Mouse (Mus musculus) embryonic facial prominence, embryonic 11.5 days (tissue): Measurements from ENCODE around the gene Gm3532. TPM values are rescaled to one million over a fixed set of nuclear protein-coding genes. Genes with fewer than 3 reads are reported as not detected.
"Not testable (repeated sequence)": the region's sequence is repeated elsewhere in the genome, so short reads cannot be mapped to it uniquely, and the experiment has no call there.

Experiments used
- ATAC-seq: fragments of 200-750 bp; cut with Nextera tagmentation; replicated peaks from 2 replicates; pipeline ENCODE4 v1.8.0; 2017; ENCODE audit warnings: low read depth; ENCODE audit not compliant: insufficient number of reproducible peaks, low FRiP score, low TSS enrichment
- DNase-seq: peaks from one replicate; pipeline ENCODE4 v3.0.0-alpha.2; 2015; ENCODE audit warnings: low spot score
- H3K27ac ChIP-seq: fragments of 300-500 bp; sonication (generic); replicated peaks from 2 replicates; pipeline ENCODE4 v1.5.1; 2014; ENCODE audit warnings: mild to moderate bottlenecking, low read depth, low read length, control low read depth
- H3K27me3 ChIP-seq: fragments of 300-500 bp; sonication (generic); 2 replicates; pipeline ENCODE4 v1.6.1; 2014; ENCODE audit warnings: mild to moderate bottlenecking, low read length, moderate library complexity, mixed read lengths; ENCODE audit not compliant: control insufficient read depth, insufficient read depth
- H3K36me3 ChIP-seq: fragments of 300-500 bp; sonication (generic); replicated peaks from 2 replicates; pipeline ENCODE4 v1.6.1; 2014; ENCODE audit warnings: low read depth, mild to moderate bottlenecking, low read length, moderate library complexity, mixed read lengths; ENCODE audit not compliant: control insufficient read depth, insufficient read depth
- H3K4me1 ChIP-seq: fragments of 300-500 bp; sonication (generic); 2 replicates; pipeline ENCODE4 v1.6.1; 2014; ENCODE audit warnings: low read length, mixed read lengths; ENCODE audit not compliant: control insufficient read depth, insufficient read depth
- H3K4me2 ChIP-seq: fragments of 300-500 bp; sonication (generic); 2 replicates; pipeline ENCODE4 v1.6.1; 2014; ENCODE audit warnings: low read depth, mild to moderate bottlenecking, control low read depth, low read length, moderate library complexity
- H3K4me3 ChIP-seq: fragments of 300-500 bp; sonication (generic); 2 replicates; pipeline ENCODE4 v1.5.1; 2014; ENCODE audit warnings: low read depth, low read length, control low read depth
- H3K9ac ChIP-seq: fragments of 300-500 bp; sonication (generic); replicated peaks from 2 replicates; pipeline ENCODE4 v1.6.1; 2014; ENCODE audit warnings: mild to moderate bottlenecking, control low read depth, low read length
- H3K9me3 ChIP-seq: fragments of 300-500 bp; sonication (generic); replicated peaks from 2 replicates; pipeline ENCODE4 v1.6.1; 2016; ENCODE audit warnings: mild to moderate bottlenecking, low read length, inconsistent platforms, mixed read lengths; ENCODE audit not compliant: control insufficient read depth
- WGBS: fragments of 180-500 bp; shearing (Covaris S2); extraction: QIAGEN DNeasy Blood & Tissue Kit; methylation state at CpG from one replicate; pipeline ENCODE4 v1.1.7; 2014; 5-methylcytosine and 5-hydroxymethylcytosine counted together
- polyA plus RNA-seq: library from polyadenylated mRNA; unstranded; fragments of >200 nt; fragmentation: Nextera tagmentation; extraction: Ambion mirVana; gene quantifications from 2 replicates; pipeline ENCODE4 v1.2.1, GENCODE M21; 2014

Gene Gm3532
- polyA plus RNA-seq: not detected in 2 replicates

- no CpG with 5 or more reads among the region's 2 CpGs for WGBS
- H3K4me2 ChIP-seq, H3K9me3 ChIP-seq, ATAC-seq, H3K4me1 ChIP-seq, H3K36me3 ChIP-seq, H3K27me3 ChIP-seq, H3K4me3 ChIP-seq, DNase-seq, H3K9ac ChIP-seq, H3K27ac ChIP-seq: not testable (repeated sequence)
These were observed at the start of gene Gm3532 for GRCm38 (mm10) chr14:5538196-5538595. Gm3532 (plus strand) TSS chr14:5538496.

DNA sequence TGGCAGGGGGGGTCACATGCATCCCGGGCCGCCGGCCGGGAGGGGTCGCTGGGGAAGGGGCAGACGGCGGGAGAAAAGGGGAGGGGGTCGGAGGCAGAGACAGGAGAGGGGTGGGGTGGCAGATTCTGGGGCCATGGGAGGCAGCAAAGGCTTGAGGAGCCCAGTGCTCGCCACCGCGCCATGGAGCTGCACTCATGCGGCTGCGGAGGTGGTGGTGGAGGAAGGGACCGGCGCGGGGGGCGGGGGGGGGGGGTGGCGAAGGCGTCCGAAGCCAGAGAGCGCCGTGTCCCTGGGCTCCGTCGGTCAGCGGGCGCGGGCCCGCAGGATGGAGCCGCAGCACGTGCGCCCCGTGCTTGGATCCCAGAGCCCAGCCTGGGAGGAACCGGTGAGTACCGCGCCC, 36.9 kb upstream of the Gm3532 start, which contains the start of gene Gm3488:
Gm3488 (plus strand) TSS at position 301 of the 400 bp plus-strand sequence.
- not testable (repeated sequence) for H3K36me3 ChIP-seq

More for the DNA sequence above, 36.9 kb upstream of the Gm3532 start, which contains the start of gene Gm3488:
- H3K4me2 ChIP-seq, H3K9ac ChIP-seq, H3K9me3 ChIP-seq, H3K27ac ChIP-seq, H3K4me3 ChIP-seq, DNase-seq, H3K27me3 ChIP-seq, H3K4me1 ChIP-seq, ATAC-seq: not testable (repeated sequence)
- no CpG with 5 or more reads among the region's 35 CpGs for WGBS

Other genes with a start within 250 kb of the Gm3532 start
- not detected in 2 replicates for gene Gm3542, start 203.6 kb upstream of the Gm3532 start, polyA plus RNA-seq
- gene Gm3500, start 149.4 kb upstream of the Gm3532 start, polyA plus RNA-seq: not detected in 2 replicates
- 1.2 and 1.7 TPM in 2 replicates for gene Gm3194, start 83.0 kb upstream of the Gm3532 start, polyA plus RNA-seq
- not detected in 2 replicates for gene Gm8246, start 60.7 kb upstream of the Gm3532 start, polyA plus RNA-seq
- gene Gm3187, start 54.3 kb upstream of the Gm3532 start, polyA plus RNA-seq: not detected in 2 replicates
- gene Gm3488, start 36.8 kb upstream of the Gm3532 start, polyA plus RNA-seq: 1.9 and 2.8 TPM in 2 replicates
- gene Gm8265, start 94.5 kb downstream of the Gm3532 start, polyA plus RNA-seq: not detected in 2 replicates
- gene Gm9603, start 149.0 kb downstream of the Gm3532 start, polyA plus RNA-seq: not detected in 2 replicates
- 0.17 and 0.46 TPM in 2 replicates for gene Gm3373, start 203.1 kb downstream of the Gm3532 start, polyA plus RNA-seq